Mouse (Mus musculus) MEL (cell line): ENCODE data around the gene Slc1a6. TPM values are rescaled to one million over a fixed set of nuclear protein-coding genes. Genes with fewer than 3 reads are reported as not detected.
A peak's percentile ranks its signal among the peaks of the same experiment; 100 is the strongest.
"Not testable (repeated sequence)": the region's sequence is repeated elsewhere in the genome, so short reads cannot be mapped to it uniquely, and the experiment has no call there.

Experiments
- DNase-seq: peaks from one replicate; pipeline ENCODE4 v3.0.0; 2011; ENCODE audit warnings: low read depth, low spot score
- H3K27ac ChIP-seq: 2 replicates; pipeline ENCODE4 v1.5.1; 2012; ENCODE audit warnings: low read depth, mild to moderate bottlenecking, control low read depth, low read length, moderate library complexity; ENCODE audit not compliant: control insufficient read depth
- H3K27me3 ChIP-seq, 2 experiments: fragments of 150-350 bp in 1 of 2; sonication (generic) in 1 of 2; 2 replicates each; pipeline ENCODE4 v1.6.1; 2012; ENCODE audit warnings: low read length in 2 of 2, mild to moderate bottlenecking in 2 of 2, improper control_type of control experiment in 1 of 2, moderate library complexity in 1 of 2; ENCODE audit not compliant: insufficient read depth in 2 of 2, control insufficient read depth in 1 of 2
- H3K36me3 ChIP-seq, 2 experiments: 2 replicates each; pipeline ENCODE4 v1.6.1; 2012 to 2014; ENCODE audit warnings: low read length in 2 of 2, improper control_type of control experiment in 1 of 2, inconsistent platforms in 1 of 2, mild to moderate bottlenecking in 1 of 2; ENCODE audit not compliant: insufficient read depth in 2 of 2, control insufficient read depth in 1 of 2
- H3K4me1 ChIP-seq, 2 experiments: fragments of 150-350 bp in 1 of 2; sonication (generic) in 1 of 2; 2 replicates each; pipeline ENCODE4 v1.6.1; 2012; ENCODE audit warnings: low read length in 2 of 2, improper control_type of control experiment in 1 of 2, mild to moderate bottlenecking in 1 of 2; ENCODE audit not compliant: insufficient read depth in 2 of 2, control insufficient read depth in 1 of 2
- H3K4me3 ChIP-seq, 2 experiments: fragments of 150-350 bp in 1 of 2; sonication (generic) in 1 of 2; 2 replicates each; pipeline ENCODE4 v1.5.1; 2012; ENCODE audit warnings: low read depth in 2 of 2, low read length in 2 of 2, mild to moderate bottlenecking in 2 of 2, moderate library complexity in 2 of 2, control low read depth in 1 of 2, improper control_type of control experiment in 1 of 2; ENCODE audit not compliant: control insufficient read depth in 1 of 2, insufficient read depth in 1 of 2
- H3K79me2 ChIP-seq: 2 replicates; pipeline ENCODE4 v1.6.1; 2012; ENCODE audit warnings: mild to moderate bottlenecking, low read length, moderate library complexity; ENCODE audit not compliant: control insufficient read depth, poor library complexity, insufficient read depth
- H3K9ac ChIP-seq: 2 replicates; pipeline ENCODE4 v1.6.1; 2012; ENCODE audit warnings: low read depth, mild to moderate bottlenecking, control low read depth, low read length, moderate library complexity; ENCODE audit not compliant: control insufficient read depth, poor library complexity, severe bottlenecking
- H3K9me3 ChIP-seq: fragments of 150-350 bp; sonication (generic); replicated peaks from 2 replicates; pipeline ENCODE4 v1.6.1; 2012; ENCODE audit warnings: mild to moderate bottlenecking, low read length, improper control_type of control experiment, moderate library complexity; ENCODE audit not compliant: insufficient read depth
- CHD1 ChIP-seq: IDR thresholded peaks from 2 replicates; pipeline ENCODE4 v1.6.1; 2012; ENCODE audit warnings: low read depth, mild to moderate bottlenecking, inconsistent platforms, low read length, improper control_type of control experiment
- CHD2 ChIP-seq: IDR thresholded peaks from 2 replicates; pipeline ENCODE4 v1.6.1; 2011; ENCODE audit warnings: low read length, improper control_type of control experiment
- CTCF ChIP-seq, 3 experiments: IDR thresholded peaks in 2 of 3; conservative IDR thresholded peaks in 1 of 3; 2 replicates each; pipeline ENCODE4 v1.5.1; 2011 to 2012; ENCODE audit warnings: low read length in 3 of 3, low read depth in 2 of 3, mild to moderate bottlenecking in 2 of 3, improper control_type of control experiment in 1 of 3, inconsistent platforms in 1 of 3, mixed read lengths in 1 of 3, moderate library complexity in 1 of 3; ENCODE audit not compliant: control insufficient read depth in 1 of 3, insufficient read depth in 1 of 3, poor library complexity in 1 of 3, severe bottlenecking in 1 of 3
- E2F4 ChIP-seq: IDR thresholded peaks from 2 replicates; pipeline ENCODE4 v1.6.1; 2011; ENCODE audit warnings: low read depth, low read length, improper control_type of control experiment, borderline replicate concordance
- EP300 ChIP-seq, 2 experiments: IDR thresholded peaks; 2 replicates each; pipeline ENCODE4 v1.6.1; 2011; ENCODE audit warnings: improper control_type of control experiment in 2 of 2, low read length in 2 of 2, low read depth in 1 of 2, mild to moderate bottlenecking in 1 of 2
- ETS1 ChIP-seq: IDR thresholded peaks from 2 replicates; pipeline ENCODE4 v1.6.1; 2012; ENCODE audit warnings: low read depth, mild to moderate bottlenecking, inconsistent platforms, low read length, improper control_type of control experiment, moderate library complexity
- GABPA ChIP-seq: IDR thresholded peaks from 2 replicates; pipeline ENCODE4 v1.6.1; 2012; ENCODE audit warnings: low read depth, mild to moderate bottlenecking, inconsistent platforms, low read length, improper control_type of control experiment, moderate library complexity
- MAZ ChIP-seq: IDR thresholded peaks from 2 replicates; pipeline ENCODE4 v1.6.1; 2012; ENCODE audit warnings: low read depth, mild to moderate bottlenecking, inconsistent platforms, low read length, improper control_type of control experiment
- MXI1 ChIP-seq: IDR thresholded peaks from 2 replicates; pipeline ENCODE4 v1.6.1; 2011; ENCODE audit warnings: mild to moderate bottlenecking, low read depth, low read length, improper control_type of control experiment
- MYC ChIP-seq: IDR thresholded peaks from 2 replicates; pipeline ENCODE4 v1.6.1; 2011; ENCODE audit warnings: low read depth, mild to moderate bottlenecking, low read length, improper control_type of control experiment, moderate library complexity
- NELFE ChIP-seq: IDR thresholded peaks from 2 replicates; pipeline ENCODE4 v1.6.1; 2011; ENCODE audit warnings: low read depth, low read length, improper control_type of control experiment
- POLR2AphosphoS5 ChIP-seq: IDR thresholded peaks from 2 replicates; pipeline ENCODE4 v1.6.1; 2012; ENCODE audit warnings: low read depth, borderline replicate concordance, mild to moderate bottlenecking, inconsistent platforms, low read length, moderate library complexity, mixed read lengths
- RAD21 ChIP-seq: IDR thresholded peaks from 2 replicates; pipeline ENCODE4 v1.6.1; 2011; ENCODE audit warnings: mild to moderate bottlenecking, low read depth, low read length, improper control_type of control experiment
- RCOR1 ChIP-seq: IDR thresholded peaks from 2 replicates; pipeline ENCODE4 v1.6.1; 2012; ENCODE audit warnings: low read depth, mild to moderate bottlenecking, inconsistent platforms, low read length, improper control_type of control experiment
- SMC3 ChIP-seq: IDR thresholded peaks from 2 replicates; pipeline ENCODE4 v1.6.1; 2011; ENCODE audit warnings: low read depth, low read length, improper control_type of control experiment
- TBP ChIP-seq: IDR thresholded peaks from 2 replicates; pipeline ENCODE4 v1.8.0; 2011; ENCODE audit warnings: low read depth, low read length, improper control_type of control experiment
- TCF12 ChIP-seq: IDR thresholded peaks from 2 replicates; pipeline ENCODE4 v1.6.1; 2014; ENCODE audit warnings: low read depth, mild to moderate bottlenecking, inconsistent platforms, low read length, improper control_type of control experiment, moderate library complexity
- UBTF ChIP-seq: IDR thresholded peaks from 2 replicates; pipeline ENCODE4 v1.6.1; 2012; ENCODE audit warnings: low read depth, mild to moderate bottlenecking, inconsistent platforms, low read length, improper control_type of control experiment, moderate library complexity, borderline replicate concordance; ENCODE audit not compliant: insufficient read depth
- ZKSCAN1 ChIP-seq: IDR thresholded peaks from 2 replicates; pipeline ENCODE4 v1.6.1; 2012; ENCODE audit warnings: low read depth, mild to moderate bottlenecking, inconsistent platforms, low read length, improper control_type of control experiment, moderate library complexity
- polyA plus RNA-seq, 2 experiments: library from polyadenylated mRNA; stranded (reverse) in 1 of 2; unstranded in 1 of 2; fragments of >175 nt in 1 of 2; fragments of >200 nt in 1 of 2; gene quantifications; 2 replicates each; pipeline versions ENCODE4 v1.2.1 to v1.2.4; 2012; ENCODE audit warnings: low replicate concordance in 2 of 2, low read depth in 1 of 2; ENCODE audit not compliant: insufficient read length in 2 of 2, insufficient read depth in 1 of 2, missing spikeins in 1 of 2
- total RNA-seq: library from RNA; depleted of rRNA; stranded (reverse); fragments of 300-350 nt; gene quantifications from 2 replicates; pipeline ENCODE4 v1.2.3, GENCODE M21; 2012

The Slc1a6 gene
- total and polyA plus RNA-seq, 3 experiments = not detected

- DNase-seq = no peak
- no peaks in the 10 kb centered on the region for H3K36me3 ChIP-seq
- no peaks in the 10 kb centered on the region for H3K4me1 ChIP-seq
- no peaks in the 10 kb centered on the region for H3K27me3 ChIP-seq
- H3K9me3 ChIP-seq = no peaks in the 10 kb centered on the region
- no peak overlapping the region for H3K9ac ChIP-seq
- peak; percentile 26 for TF ChIP-seq SMC3
- no peak for TF ChIP-seq E2F4
- no peak for TF ChIP-seq POLR2AphosphoS5
- no peak for TF ChIP-seq GABPA
- peak in 1 of 3 experiments; percentile 9; a peak in 1 of 6 replicates for TF ChIP-seq CTCF (IDR thresholded peaks at IDR 0.05 in 2 of 3, conservative IDR thresholded peaks at IDR 0.05 in 1 of 3; ENCODE audit: control insufficient read depth in 1 of 3, insufficient read depth in 1 of 3, low read depth in 2 of 3, low read length in 3 of 3, poor library complexity in 1 of 3, severe bottlenecking in 1 of 3)
- no peak overlapping the region for H3K27ac ChIP-seq
- no peak overlapping the region for H3K4me3 ChIP-seq
- no peaks in the 10 kb centered on the region for H3K79me2 ChIP-seq
These were observed 10.3 kb downstream of the Slc1a6 start for GRCm38 (mm10) chr10:78790561-78790960.

GRCm38 (mm10) chr10:78801449-78801848, 21.2 kb downstream of the Slc1a6 start:
- Histone ChIP-seq H3K4me3 (no peak overlapping the region), H3K4me1 (no peaks in the 10 kb centered on the region)
- TF ChIP-seq NELFE (no peak), RCOR1 (no peak), RAD21 (no peak), EP300 (IDR thresholded peaks at IDR 0.05; ENCODE audit: low read depth in 1 of 2, low read length in 2 of 2) (no peak), TBP (no peak), POLR2AphosphoS5 (no peak), CHD1 (no peak), CHD2 (no peak), GABPA (no peak), ETS1 (no peak), CTCF (IDR thresholded peaks at IDR 0.05 in 2 of 3, conservative IDR thresholded peaks at IDR 0.05 in 1 of 3; ENCODE audit: control insufficient read depth in 1 of 3, insufficient read depth in 1 of 3, low read depth in 2 of 3, low read length in 3 of 3, poor library complexity in 1 of 3, severe bottlenecking in 1 of 3) (no peak)
- TF ChIP-seq, all 39 proteins: peak for 0
- H3K79me2 ChIP-seq = no peaks in the 10 kb centered on the region
- no peaks in the 10 kb centered on the region for H3K36me3 ChIP-seq
- no peak for DNase-seq
- no peaks in the 10 kb centered on the region for H3K27me3 ChIP-seq
- H3K9me3 ChIP-seq = no peaks in the 10 kb centered on the region
- H3K27ac ChIP-seq = no peak overlapping the region
- no peak overlapping the region for H3K9ac ChIP-seq

- Histone ChIP-seq H3K9me3 (no peaks in the 10 kb centered on the region), H3K27me3 (no peaks in the 10 kb centered on the region), H3K79me2 (no peaks in the 10 kb centered on the region), H3K4me3 (no peak overlapping the region), H3K9ac (no peak overlapping the region), H3K36me3 (no peaks in the 10 kb centered on the region), H3K4me1 (no peaks in the 10 kb centered on the region), H3K27ac (no peak overlapping the region)
- DNase-seq = no peak
- TF ChIP-seq TCF12 (no peak), UBTF (no peak), CHD1 (no peak), ZKSCAN1 (no peak), MYC (no peak), MXI1 (no peak), MAZ (no peak)
These were observed 32.2 kb downstream of the Slc1a6 start for GRCm38 (mm10) chr10:78812358-78813060.

DNA sequence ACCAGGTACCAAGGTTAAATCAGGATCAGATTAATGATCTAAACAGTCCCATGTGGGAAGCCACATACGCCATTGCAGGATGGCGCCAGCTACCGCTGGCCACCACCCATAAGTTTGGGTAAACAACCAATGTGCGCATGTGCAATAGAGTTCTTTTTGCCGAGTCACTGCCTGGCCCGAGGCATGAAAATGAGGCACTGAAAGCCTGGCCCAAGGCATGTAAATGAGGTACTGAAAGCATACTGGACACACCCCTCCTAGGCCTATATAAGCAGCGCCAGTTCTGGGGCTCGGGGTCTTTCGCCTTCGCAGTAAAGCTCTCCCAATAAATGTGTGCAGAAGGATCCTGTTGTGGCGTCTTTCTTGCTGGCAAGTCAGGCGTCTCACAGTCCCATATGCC, 60.2 kb downstream of the Slc1a6 start:
- not testable (repeated sequence) for H3K4me1 ChIP-seq, H3K9me3 ChIP-seq, H3K27me3 ChIP-seq, H3K27ac ChIP-seq, H3K36me3 ChIP-seq, H3K9ac ChIP-seq, H3K4me3 ChIP-seq, H3K79me2 ChIP-seq
- DNase-seq = peak; percentile 3
